Mouse (Mus musculus) megakaryocyte, adult 5-6 weeks (primary cell): ENCODE data around the gene Msl2. TPM values are rescaled to one million over a fixed set of nuclear protein-coding genes. Genes with fewer than 3 reads are reported as not detected.

ENCODE experiments used
- ATAC-seq: 2 replicates; pipeline ENCODE4 v1.8.0; 2016; ENCODE audit warnings: mild to moderate bottlenecking, inconsistent platforms; ENCODE audit not compliant: poor library complexity, severe bottlenecking
- total RNA-seq, 2 experiments: library from RNA; stranded (forward) in 1 of 2; stranded (reverse) in 1 of 2; fragments of 153-499, 151-499 nt in 1 of 2; fragments of 221-1000, 200-1000 nt in 1 of 2; gene quantifications; 2 replicates each; pipeline versions ENCODE4 v1.2.3 to v1.2.4; 2015 to 2017

The Msl2 gene
- total RNA-seq, 2 experiments from 2014 or later, result 44.9 to 92.6 TPM

DNA sequence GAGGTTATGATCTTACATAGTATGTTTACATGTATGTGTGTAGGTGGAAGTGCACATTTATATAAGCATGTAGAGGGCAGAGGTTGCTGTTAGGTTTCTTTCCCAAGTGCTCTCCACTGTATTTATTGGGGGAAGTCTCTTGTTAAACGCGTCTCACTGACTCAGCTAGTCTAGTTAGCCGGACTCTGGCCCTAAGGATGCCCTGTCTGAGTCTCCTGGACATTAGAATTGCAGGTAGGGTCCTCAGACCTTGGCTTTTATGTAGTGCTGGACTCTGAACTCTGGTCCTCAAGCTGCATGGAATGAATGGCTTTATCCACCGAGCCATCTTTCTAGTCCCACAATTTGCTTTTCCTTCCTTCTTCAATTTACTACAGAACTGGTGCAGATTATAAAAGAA lies 69.7 kb downstream of the Msl2 start:
- no peak for ATAC-seq

DNA sequence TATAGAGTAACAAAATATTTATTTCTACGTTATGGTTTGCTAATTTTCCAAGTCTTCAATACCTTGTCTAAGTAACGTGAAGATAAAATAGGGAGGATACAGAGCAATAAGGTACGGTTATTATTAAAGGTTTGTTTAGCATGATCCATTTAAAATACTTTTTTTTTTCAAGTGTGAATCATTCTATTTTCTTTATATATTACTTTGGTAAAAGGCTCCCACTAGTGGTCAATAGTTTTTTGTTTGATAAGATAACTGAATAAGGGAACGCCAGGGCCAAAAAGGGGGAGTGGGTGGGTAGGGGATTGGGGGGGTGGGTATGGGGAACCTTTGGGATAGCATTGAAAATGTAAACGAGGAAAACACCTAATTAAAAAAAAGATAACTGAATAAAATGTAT lies 79.0 kb downstream of the Msl2 start:
- no peak for ATAC-seq

Other genes starting within 250 kb of the Msl2 start
- 9.8 and 12.2 TPM in 2 replicates for gene Pccb, start 39.2 kb upstream of the Msl2 start, total RNA-seq (2015)
- gene Pccb, start 39.2 kb upstream of the Msl2 start, total RNA-seq (2017), result 6.4 and 8.0 TPM in 2 replicates
- gene Ppp2r3a, start 177.7 kb downstream of the Msl2 start, total RNA-seq (2015), result 5.6 and 7.3 TPM in 2 replicates
- gene Ppp2r3a, start 177.7 kb downstream of the Msl2 start, total RNA-seq (2017), result 3.5 and 10.9 TPM in 2 replicates